Mouse (Mus musculus) CH12.LX (cell line): ENCODE results near the gene Tshz2.

ENCODE experiments used
- CHD1 ChIP-seq: IDR thresholded peaks from 2 replicates; pipeline ENCODE4 v1.6.1; 2012; ENCODE audit warnings: low read depth, low read length, improper control_type of control experiment, inconsistent platforms
- CTCF ChIP-seq, 2 experiments: IDR thresholded peaks in 1 of 2; conservative IDR thresholded peaks in 1 of 2; 2 replicates each; pipeline ENCODE4 v1.5.1; 2011 to 2012; ENCODE audit warnings: low read depth in 2 of 2, low read length in 2 of 2, improper control_type of control experiment in 1 of 2, inconsistent platforms in 1 of 2, mild to moderate bottlenecking in 1 of 2, moderate library complexity in 1 of 2
- EP300 ChIP-seq: IDR thresholded peaks from 2 replicates; pipeline ENCODE4 v1.6.1; 2011; ENCODE audit warnings: low read length, improper control_type of control experiment
- GABPA ChIP-seq: IDR thresholded peaks from 2 replicates; pipeline ENCODE4 v1.6.1; 2012; ENCODE audit warnings: low read depth, low read length, improper control_type of control experiment, inconsistent platforms; ENCODE audit not compliant: insufficient replicate concordance
- JUND ChIP-seq: conservative IDR thresholded peaks from 2 replicates; pipeline ENCODE4 v1.6.1; 2011; ENCODE audit warnings: low read depth, low read length, improper control_type of control experiment
- NELFE ChIP-seq: IDR thresholded peaks from 2 replicates; pipeline ENCODE4 v1.6.1; 2011; ENCODE audit warnings: low read depth, low read length, improper control_type of control experiment
- RCOR1 ChIP-seq: conservative IDR thresholded peaks from 2 replicates; pipeline ENCODE4 v1.6.1; 2012; ENCODE audit warnings: low read depth, mild to moderate bottlenecking, inconsistent platforms, low read length, improper control_type of control experiment
- ZC3H11A ChIP-seq: IDR thresholded peaks from 2 replicates; pipeline ENCODE4 v1.6.1; 2012; ENCODE audit warnings: low read depth, mild to moderate bottlenecking, inconsistent platforms, low read length, improper control_type of control experiment

DNA sequence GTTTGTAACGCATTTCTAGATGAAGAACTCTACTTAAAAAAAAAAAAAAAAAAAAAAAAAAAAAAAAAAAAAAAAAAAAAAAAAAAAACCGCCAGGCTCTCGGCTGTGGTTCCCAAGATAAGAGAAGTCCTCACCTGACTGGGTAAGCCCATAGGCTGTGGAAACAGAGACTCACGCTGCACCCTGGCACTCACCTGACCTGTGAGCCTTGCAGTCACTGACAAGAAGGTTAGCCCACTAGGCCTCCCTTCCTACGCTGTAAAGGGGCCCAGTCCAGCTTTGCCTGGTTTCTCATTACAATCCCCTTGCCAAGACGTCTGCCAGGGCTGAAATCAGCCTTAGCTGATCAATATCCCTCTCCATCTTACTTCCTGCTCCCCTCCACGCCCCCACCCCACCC is 46.5 kb downstream of the Tshz2 start:
- TF ChIP-seq ZC3H11A, result no peak
- no peak for TF ChIP-seq RCOR1
- no peak for TF ChIP-seq CHD1
- TF ChIP-seq EP300, result no peak
- no peak for TF ChIP-seq NELFE
- TF ChIP-seq CTCF (conservative IDR thresholded peaks at IDR 0.05 in 1 of 2, IDR thresholded peaks at IDR 0.05 in 1 of 2; ENCODE audit: low read depth in 2 of 2, low read length in 2 of 2), result no peak
- no peak for TF ChIP-seq JUND
- TF ChIP-seq GABPA, result no peak
